Mouse (Mus musculus) E14TG2a.4 (cell line): ENCODE results near the gene Spata45.
"Not testable (repeated sequence)": the region's sequence is repeated elsewhere in the genome, so short reads cannot be mapped to it uniquely, and the experiment has no call there.

Experiments used
- H3K27me3 ChIP-seq: 2 replicates; pipeline ENCODE4 v1.6.1; 2014; ENCODE audit warnings: low read length, control low read depth; ENCODE audit not compliant: insufficient read depth
- H3K36me3 ChIP-seq: 2 replicates; pipeline ENCODE4 v1.6.1; 2014; ENCODE audit warnings: low read length, control low read depth; ENCODE audit not compliant: insufficient read depth
- H3K4me1 ChIP-seq: replicated peaks from 2 replicates; pipeline ENCODE4 v1.6.1; 2014; ENCODE audit warnings: low read depth, low read length, control low read depth
- H3K4me3 ChIP-seq: replicated peaks from 2 replicates; pipeline ENCODE4 v1.5.1; 2014; ENCODE audit warnings: mild to moderate bottlenecking, low read length
- H3K9me3 ChIP-seq: 2 replicates; pipeline ENCODE4 v1.6.1; 2014; ENCODE audit warnings: low read length, control low read depth
- CTCF ChIP-seq: conservative IDR thresholded peaks from 2 replicates; pipeline ENCODE4 v1.5.1; 2014; ENCODE audit warnings: low read length
- NANOG ChIP-seq: IDR thresholded peaks from 2 replicates; pipeline ENCODE4 v1.6.1; 2014; ENCODE audit warnings: borderline replicate concordance, low read length, mixed read lengths
- POU5F1 ChIP-seq: IDR thresholded peaks from 2 replicates; pipeline ENCODE4 v1.6.1; 2014; ENCODE audit warnings: low read length, borderline replicate concordance

Spata45 gene

GRCm38 (mm10) chr1:191014271-191014670 lies 22.2 kb upstream of the Spata45 start:
- no peak for TF ChIP-seq NANOG
- no peak for TF ChIP-seq CTCF
- TF ChIP-seq POU5F1: no peak
- Histone ChIP-seq H3K9me3 (no peaks in the 10 kb centered on the region), H3K4me1 (peaks cover 22% of the 10 kb centered on the region)

GRCm38 (mm10) chr1:191019803-191020202 lies 16.6 kb upstream of the Spata45 start:
- H3K4me1 ChIP-seq: peaks cover 18% of the 10 kb centered on the region
- no peaks in the 10 kb centered on the region for H3K9me3 ChIP-seq
- H3K4me3 ChIP-seq: no peak overlapping the region
- peaks cover 29% of the 10 kb centered on the region for H3K36me3 ChIP-seq
- H3K27me3 ChIP-seq: no peaks in the 10 kb centered on the region
- TF ChIP-seq POU5F1 (no peak), CTCF (no peak), NANOG (no peak)

More at GRCm38 (mm10) chr1:191014271-191014670, 22.2 kb upstream of the Spata45 start:
- peaks cover 35% of the 10 kb centered on the region for H3K36me3 ChIP-seq
- no peak overlapping the region for H3K4me3 ChIP-seq
- H3K27me3 ChIP-seq: no peaks in the 10 kb centered on the region

DNA sequence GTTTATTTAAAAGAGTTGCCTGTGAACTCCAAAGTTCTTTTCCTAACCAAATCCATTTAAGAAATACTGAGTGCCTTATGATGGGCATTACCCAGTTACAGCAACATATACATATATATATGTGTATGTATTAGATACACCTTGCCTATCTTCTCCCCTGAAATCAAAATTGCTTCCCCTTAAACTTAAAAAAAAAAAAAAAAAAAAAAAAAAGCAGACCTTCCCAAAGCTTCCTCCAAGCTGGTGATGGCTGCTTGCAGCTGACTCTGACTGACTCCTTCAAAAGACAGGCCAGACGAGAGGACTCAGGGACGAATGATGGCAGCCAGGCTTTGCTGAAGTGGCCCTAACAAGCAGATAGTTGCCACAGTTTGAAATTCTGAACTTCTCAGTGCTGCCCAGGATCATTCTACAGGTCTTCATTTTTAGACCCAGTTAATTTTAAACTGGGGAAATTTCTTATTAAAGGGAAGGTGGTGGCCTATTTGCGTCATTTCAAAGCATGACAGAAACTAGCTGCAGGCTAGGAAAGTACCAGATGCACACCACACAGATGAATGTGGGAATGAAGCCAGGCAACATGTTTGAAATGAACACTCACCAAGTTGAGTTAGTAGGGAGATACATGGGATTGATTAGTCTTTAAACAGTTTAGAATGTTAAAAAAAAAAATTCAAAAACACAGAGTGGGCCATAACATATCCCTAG lies 16.1 kb upstream of the Spata45 start:
- H3K9me3 ChIP-seq: no peaks in the 10 kb centered on the region
- TF ChIP-seq CTCF (no peak), NANOG (no peak), POU5F1 (no peak)
- H3K4me1 ChIP-seq: peaks cover 18% of the 10 kb centered on the region
- no peaks in the 10 kb centered on the region for H3K27me3 ChIP-seq
- H3K36me3 ChIP-seq: peaks cover 24% of the 10 kb centered on the region
- H3K4me3 ChIP-seq: no peak overlapping the region

- Histone ChIP-seq H3K36me3 (peaks cover 22% of the 10 kb centered on the region), H3K9me3 (no peaks in the 10 kb centered on the region), H3K4me3 (no peak overlapping the region), H3K27me3 (no peaks in the 10 kb centered on the region), H3K4me1 (peaks cover 17% of the 10 kb centered on the region)
- TF ChIP-seq CTCF: no peak
These were observed 15.4 kb upstream of the Spata45 start for GRCm38 (mm10) chr1:191021016-191021415.

GRCm38 (mm10) chr1:191023140-191023539 lies 13.3 kb upstream of the Spata45 start:
- Histone ChIP-seq H3K27me3 (no peaks in the 10 kb centered on the region), H3K4me3 (no peak overlapping the region), H3K9me3 (no peaks in the 10 kb centered on the region), H3K36me3 (peaks cover 22% of the 10 kb centered on the region), H3K4me1 (peaks cover 25% of the 10 kb centered on the region)
- TF ChIP-seq NANOG: no peak

- H3K27me3 ChIP-seq, H3K4me3 ChIP-seq, H3K9me3 ChIP-seq: not testable (repeated sequence)
- H3K36me3 ChIP-seq: peaks cover 22% of the 10 kb centered on the region
- H3K4me1 ChIP-seq: peaks cover 25% of the 10 kb centered on the region
These were observed 12.6 kb upstream of the Spata45 start for GRCm38 (mm10) chr1:191023806-191024205.

- Histone ChIP-seq H3K4me1 (peaks cover 32% of the 10 kb centered on the region), H3K9me3 (no peaks in the 10 kb centered on the region), H3K4me3 (peak overlapping the region; percentile 90), H3K27me3 (no peaks in the 10 kb centered on the region), H3K36me3 (peaks cover 19% of the 10 kb centered on the region)
- no peak for TF ChIP-seq CTCF
- TF ChIP-seq POU5F1: no peak
These were observed 11.1 kb upstream of the Spata45 start for GRCm38 (mm10) chr1:191025016-191026012.

DNA sequence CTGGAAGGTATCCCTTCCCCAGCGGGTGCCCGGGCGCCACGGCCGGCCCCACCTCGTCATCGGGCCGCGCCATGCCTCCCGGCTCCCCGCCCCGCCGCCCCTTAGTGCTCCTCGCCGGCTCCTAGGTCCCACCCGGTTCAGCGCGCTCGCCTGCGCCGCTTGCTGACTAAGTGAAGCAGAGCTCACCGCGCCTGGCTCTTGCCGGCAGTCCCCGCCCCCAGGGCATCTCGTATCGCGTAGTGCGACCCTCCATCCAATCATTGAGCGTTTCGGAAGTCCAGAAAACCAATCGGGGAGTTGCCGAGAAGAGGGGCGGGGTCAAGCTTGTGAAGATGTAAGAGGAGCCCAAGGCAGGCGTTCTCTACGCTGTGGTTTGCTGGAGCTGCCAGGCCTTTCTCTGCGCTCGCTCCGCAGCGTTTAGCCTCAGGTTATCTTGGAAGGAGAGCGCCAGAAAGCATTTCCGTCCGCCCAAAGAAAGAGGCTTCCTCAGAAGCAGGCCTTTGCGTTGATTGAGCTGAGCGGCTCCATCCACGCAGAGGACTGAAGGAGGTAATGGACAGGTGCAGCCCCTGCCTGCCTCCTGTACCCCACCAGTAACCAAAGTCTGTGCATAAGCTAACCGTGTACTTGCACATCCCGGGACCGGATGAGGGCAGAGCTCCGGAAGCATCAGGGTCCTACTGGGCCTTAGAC lies 10.3 kb upstream of the Spata45 start, which contains the start of gene Flvcr1:
Flvcr1 (minus strand) TSS at position 138 of the 693 bp plus-strand sequence.
- H3K4me3 ChIP-seq: peak within 1 kb of the TSS; percentile 90
- H3K27me3 ChIP-seq: no peaks in the 10 kb centered on the region
- TF ChIP-seq CTCF (no peak), NANOG (no peak), POU5F1 (no peak)
- H3K9me3 ChIP-seq: no peaks in the 10 kb centered on the region
- H3K4me1 ChIP-seq: peaks cover 33% of the 10 kb centered on the region
- peaks cover 11% of the 10 kb centered on the region for H3K36me3 ChIP-seq

DNA sequence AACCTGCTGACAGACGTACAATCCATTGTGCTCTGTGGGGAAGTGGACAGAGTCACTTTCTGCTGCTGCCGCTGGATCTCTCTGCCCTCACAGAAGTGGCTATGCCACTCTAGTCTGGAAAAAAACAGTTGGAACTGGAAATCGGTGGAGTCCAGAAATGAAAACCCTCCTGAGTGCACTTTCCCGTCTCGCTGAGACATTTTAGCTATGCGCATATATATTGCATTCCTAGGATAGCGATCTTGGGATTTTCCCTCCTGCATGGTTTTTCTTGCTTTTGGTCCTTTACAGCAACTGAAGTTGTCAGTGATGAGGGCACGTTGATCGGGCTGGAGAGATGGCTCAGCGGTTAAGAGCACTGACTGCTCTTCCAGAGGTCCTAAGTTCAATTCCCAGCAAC lies 6.3 kb upstream of the Spata45 start:
- TF ChIP-seq CTCF (no peak), POU5F1 (peak; percentile 50; the same call in 1 of the 2 replicates)
- no peaks in the 10 kb centered on the region for H3K9me3 ChIP-seq
- H3K27me3 ChIP-seq: no peaks in the 10 kb centered on the region
- H3K4me3 ChIP-seq: no peak overlapping the region
- H3K36me3 ChIP-seq: no peaks in the 10 kb centered on the region
- peaks cover 31% of the 10 kb centered on the region for H3K4me1 ChIP-seq

GRCm38 (mm10) chr1:191030922-191031425 lies 5.5 kb upstream of the Spata45 start:
- H3K36me3 ChIP-seq, H3K27me3 ChIP-seq, H3K9me3 ChIP-seq, H3K4me3 ChIP-seq: not testable (repeated sequence)
- H3K4me1 ChIP-seq: peaks cover 34% of the 10 kb centered on the region
